Mouse (Mus musculus) right cerebral cortex, postnatal 36 days (tissue): ENCODE measurements around the gene Med13l.

Experiments
- DNase-seq, 2 experiments: peaks; one replicate each; pipeline ENCODE4 v3.0.0; 2022; ENCODE audit warnings: low spot score in 2 of 2, mixed read lengths in 1 of 2

The Med13l gene

DNA sequence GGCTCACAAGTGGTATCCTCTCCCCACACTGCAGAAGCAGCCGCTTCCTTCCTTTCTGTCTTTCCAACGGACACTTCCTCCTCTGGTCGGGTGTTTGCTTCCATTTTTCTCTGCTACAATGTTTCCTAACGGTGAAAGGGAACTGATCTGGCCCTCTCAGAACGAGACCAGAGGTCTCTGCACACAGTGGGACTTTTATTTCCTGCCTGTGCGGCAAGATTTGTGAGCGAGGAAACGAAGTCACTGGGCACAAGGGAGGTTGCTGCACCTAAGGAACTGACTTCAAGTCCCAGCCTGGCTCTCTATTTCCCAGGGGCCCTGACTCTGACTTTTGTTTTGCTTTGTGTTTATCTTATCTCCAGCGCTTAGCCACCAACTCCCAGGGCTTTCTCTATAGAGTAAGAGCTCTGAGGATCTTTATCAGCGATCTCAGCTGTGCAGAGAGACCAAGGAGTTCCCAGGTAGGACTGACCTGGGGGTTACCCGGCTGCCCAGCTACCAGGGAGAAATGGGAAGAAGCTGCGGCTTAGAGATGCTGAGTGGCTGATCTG lies 4.0 kb upstream of the Med13l start:
- DNase-seq, result no peak

DNA sequence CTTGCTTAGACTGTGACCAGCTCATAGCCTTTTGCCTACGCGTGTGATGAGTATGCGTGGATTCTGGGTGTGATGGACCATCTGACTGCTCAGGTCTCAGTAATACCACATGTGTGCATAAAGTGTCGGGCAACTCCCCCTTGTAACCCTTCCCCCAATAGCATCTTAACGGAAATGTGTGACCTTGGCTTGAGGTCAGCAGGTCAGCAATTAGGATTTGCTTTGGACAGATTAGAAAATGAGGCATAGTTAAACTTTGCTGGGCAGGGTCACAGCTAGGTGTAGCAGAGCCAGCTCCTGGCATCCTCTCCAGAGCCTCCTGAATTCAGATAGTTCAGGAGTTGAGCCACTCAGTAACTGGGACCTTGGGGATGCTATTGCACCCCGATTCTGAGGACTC lies 1.6 kb upstream of the Med13l start:
- DNase-seq, result no peak

DNA sequence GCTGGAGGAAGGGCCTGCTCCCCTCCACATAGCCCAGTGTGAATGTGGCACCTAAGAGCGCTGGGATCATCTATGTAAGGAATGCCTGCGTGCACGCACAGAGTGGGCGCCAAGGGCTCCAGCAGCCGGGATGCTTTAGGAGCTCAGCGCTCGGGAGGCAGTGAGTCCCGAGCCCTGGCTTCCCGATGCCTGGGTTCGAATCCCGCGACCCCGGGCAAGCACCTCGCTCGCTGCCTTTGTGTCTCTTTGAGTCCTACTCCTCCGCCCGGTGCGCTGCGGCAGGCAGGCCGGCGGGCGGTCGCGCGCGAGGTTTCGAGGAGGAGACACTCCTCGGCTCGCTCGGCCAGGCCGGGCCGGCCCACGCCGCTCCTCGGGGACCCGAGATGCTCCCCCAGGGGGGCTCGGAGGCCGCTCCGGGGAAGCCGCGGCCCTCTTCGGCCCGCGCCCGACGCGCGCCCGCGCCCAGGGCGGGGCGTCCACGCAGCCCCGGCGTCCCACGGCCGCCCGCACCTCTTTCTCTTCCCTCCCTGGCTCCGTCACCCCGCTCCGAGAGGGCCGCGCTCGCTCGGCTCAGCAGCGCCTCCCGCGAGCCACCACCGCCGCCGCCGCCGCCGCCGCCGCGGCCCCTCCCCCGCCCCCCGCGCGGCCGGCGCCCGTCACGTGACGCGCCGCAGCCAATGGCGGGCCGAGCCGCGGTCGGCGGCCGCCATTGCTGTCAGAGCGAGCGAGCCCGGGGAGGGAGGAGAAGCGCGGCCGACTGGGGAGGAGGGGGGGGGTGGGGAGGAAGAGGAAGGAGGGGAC lies 695 bp upstream of the Med13l start:
- peak; percentile 64 to 71 for DNase-seq

DNA sequence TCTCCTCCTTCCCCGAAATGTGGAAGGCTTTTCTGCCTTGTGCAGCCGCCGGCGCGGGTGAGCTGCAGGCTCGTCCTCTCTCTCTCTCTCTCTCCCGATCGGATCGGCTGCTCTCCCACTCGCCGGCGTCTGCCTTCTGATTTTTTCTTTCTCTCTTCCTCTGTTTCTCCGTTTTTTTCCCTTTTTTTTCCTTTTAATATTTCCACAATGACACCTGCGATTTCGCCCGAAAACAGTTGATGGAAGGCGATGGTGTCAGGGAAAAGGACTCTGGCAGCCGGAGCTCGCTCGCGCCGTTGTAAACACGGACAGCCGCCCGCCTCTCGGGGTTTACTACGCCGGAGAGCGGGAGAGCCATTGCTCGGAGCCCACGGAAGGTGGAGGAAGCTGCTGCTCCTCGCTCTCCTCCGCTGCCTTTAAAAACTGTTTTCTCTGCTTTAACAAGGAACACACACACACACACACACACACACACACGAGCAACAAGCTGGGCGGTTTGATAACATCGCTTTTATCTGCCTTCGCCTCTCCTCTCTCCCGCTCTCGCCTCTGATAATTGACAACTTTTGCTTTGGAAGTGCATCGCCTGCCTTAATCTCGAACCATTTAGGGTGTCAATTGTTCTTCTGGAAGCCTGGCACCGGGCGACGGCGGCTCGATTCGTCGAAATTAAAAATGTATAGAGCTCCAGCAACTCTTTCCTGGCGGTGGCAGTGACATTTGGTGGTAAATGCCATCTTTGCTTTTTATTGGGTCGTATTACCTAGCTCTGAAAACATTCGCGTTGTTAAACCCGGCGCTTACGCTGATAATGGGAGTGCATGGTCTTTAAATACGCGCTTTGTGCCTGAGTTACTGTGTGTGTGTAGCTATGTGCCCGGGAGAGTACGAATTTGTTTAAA lies 858 bp downstream of the Med13l start:
- no peak for DNase-seq

DNA sequence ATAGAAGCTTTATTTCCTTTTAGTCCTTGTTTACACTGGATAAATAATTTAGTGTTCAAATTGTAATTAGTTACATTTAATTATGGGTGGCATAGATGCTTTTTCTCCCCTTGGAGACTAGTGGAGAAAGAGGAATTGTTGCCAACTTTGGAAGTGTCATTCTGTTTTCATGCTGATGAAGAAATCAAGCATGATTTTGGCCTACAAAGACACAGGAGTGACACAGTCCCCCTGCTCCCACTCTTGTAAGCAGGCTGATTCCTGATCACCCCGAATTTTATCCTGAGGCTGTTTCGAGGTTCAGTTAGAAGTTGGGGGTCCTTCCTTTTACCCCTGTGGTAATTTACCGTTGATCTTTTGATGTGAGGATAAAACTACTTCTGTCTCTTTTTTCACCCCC lies 1.7 kb downstream of the Med13l start:
- no peak for DNase-seq

DNA sequence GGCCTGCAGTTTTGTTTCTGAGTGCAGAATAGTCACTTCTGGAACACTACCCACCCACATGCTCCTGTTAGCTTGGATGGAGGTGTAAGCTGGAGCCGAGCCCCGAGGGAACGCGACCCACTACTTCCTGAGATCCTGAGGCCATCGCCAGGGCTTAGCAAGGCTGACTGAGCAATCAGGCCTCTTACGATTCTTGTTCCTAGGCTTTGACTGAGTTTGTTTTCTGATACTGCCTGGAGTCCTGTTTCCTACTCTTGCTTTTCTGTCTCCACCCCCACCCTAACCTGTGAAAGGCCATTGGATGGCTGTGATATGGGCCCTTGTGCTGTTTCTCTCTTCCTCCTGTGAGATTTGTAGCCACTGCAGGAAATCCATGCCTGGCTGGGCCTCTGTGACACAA lies 3.1 kb downstream of the Med13l start:
- DNase-seq, result no peak

DNA sequence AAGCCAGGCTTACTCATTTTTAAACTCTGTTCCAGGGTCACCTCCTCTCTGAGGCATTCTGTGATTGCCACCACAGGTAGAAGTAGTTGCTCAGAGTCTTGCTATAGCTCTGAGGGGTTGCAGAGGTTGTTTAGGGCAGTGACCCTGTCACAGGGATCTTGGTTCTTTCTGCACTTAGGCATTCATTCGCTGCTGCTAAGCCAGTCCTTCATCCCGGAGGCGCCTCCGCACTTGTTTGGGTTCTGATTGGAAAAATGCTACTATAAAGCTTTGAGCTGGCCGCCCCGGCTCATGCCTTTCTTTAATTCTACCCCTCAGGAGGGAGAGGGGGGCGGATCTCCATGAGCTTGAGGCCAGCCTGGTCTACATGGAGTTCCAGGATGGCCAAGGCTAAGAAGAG lies 6.9 kb downstream of the Med13l start:
- no peak for DNase-seq

DNA sequence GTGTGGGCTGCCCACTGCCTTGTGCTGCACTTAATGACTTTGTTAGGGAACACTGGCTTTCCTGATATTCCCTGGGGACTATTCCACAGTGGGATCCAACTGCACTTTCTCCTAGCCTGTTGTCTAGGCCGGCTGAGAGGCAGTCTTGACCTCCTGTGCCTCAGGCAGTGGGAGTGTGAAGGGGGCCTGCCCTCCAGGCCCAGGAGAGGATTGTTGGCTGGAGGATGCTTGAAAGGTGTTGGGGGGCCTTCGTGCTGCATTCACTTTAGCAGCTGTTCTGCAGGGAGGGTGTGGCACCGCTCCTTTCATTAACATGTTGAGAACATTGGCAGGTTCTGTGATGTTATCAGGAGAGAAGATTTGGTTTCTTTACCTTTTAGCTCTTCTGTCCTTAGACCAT lies 8.5 kb downstream of the Med13l start:
- DNase-seq, result no peak

DNA sequence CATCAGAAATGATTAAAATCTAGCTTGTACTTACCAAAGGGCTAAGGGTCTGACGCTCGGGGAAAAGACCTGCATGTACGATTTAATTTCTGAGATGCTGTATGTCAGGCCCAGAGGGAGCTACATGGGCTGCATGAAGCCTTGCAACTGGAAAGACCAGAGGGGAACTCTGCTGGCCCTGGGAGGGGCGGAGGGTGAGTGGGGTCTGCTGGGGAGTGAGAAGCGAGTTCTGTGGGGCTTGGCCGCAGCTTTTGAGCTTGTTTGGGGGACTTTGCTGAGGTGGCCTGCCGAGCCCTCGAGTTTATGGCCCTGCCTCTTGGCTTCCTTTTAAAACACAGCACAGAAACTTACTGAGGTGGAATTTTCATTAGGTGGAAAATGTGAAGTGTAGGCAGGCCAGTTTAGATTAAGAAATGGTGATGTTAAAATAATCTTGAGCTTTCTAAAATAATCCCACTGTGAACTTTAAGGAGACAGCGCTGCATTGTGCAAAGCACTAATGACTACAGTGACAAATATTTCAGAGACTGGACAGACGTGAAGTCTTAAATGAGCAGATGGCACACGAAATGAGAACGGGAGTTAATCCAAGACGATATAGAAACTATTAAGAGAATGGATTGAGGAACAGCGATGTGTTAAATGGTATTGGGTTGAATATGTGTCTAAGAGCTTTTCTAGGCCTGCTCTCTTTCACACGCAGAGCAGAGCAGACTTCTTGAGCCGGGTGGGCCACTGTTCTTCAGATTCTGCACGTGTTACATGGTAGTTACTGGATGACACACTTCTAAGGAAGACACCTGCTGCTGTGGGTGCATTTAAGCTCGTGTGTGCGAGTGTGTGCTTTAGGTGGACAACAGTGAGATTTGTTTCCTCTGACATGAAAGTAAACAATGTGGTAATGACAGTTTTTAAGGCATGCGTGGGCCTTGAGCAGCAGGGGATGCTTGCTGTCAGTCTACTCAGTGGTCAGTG lies 9.4 kb downstream of the Med13l start:
- no peak for DNase-seq

DNA sequence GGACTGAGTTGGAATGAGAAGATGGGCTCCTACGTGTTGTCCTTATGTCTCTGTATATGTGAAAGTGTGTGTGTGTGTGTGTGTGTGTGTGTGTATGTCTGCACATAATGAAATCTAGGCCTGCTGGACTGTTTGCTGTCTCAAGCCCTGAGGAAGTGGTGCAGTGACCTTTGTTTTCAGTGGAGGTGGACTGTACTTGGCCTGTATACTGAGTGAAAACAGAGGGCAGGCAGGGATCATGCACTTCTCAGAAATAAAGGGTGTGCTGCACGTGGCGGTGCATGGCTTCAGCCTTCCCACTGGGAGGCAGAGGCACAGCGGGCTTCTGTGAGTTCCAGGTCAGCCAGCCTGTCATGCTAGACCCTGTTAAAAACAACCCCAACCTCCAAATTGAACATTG lies 11.0 kb downstream of the Med13l start:
- no peak for DNase-seq

DNA sequence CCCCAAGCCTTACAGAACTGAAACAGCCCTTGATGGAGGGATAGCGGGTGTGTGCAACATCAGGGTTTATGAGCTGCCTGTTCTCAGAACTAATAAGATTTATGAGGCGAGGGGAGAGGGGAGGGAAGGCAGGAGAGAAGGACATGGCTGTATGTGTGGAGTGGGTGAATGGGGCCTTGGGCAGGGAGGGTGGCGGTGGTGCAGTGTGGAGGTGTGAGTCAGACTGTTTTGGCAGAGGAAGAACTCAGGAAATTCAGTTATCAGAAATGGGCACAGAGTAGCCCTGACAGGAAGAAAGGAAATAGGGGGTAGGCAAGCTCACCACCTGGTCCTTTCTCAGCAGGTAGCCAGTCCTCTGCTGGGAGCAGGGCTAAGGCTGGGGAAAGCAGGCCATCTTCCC lies 13.8 kb downstream of the Med13l start:
- DNase-seq, result no peak

DNA sequence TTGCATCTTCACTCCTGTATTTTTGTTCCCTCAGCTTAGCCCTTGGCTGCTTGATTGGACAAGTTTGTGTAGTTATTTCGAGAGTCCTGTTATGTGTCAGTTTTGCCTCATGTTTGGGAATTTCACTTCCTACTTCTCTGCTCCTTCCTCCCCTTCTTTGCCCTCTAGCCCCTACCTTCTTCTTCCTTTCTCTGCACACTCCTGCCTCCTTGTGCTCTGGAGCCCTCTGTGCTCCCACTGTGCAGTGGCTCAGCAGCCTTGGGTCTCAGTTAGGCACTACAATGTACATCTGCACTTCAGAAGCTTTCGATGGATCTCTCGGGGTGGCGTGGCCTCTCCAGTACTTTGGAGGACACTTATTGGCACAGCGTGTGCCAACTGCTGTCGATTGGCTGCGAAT lies 14.5 kb downstream of the Med13l start:
- DNase-seq, result no peak

DNA sequence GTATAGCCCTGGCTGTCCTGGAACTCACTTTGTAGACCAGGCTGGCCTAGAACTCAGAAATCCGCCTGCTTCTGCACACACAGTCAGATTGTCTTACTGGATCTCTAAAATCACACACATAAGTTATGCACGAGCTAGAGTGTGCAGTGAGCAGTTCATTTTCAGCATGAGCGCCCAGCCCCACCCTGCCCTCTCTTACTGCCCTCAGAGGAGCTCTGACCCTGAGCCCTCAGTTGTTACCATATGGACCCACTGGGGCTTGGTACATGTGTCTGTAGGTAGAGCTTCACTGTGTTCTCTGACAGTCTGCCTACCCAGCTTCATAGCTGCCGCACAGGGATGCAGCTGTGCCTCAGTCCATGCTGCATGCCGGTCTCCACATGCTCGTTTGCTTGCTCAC lies 15.4 kb downstream of the Med13l start:
- DNase-seq, result no peak

DNA sequence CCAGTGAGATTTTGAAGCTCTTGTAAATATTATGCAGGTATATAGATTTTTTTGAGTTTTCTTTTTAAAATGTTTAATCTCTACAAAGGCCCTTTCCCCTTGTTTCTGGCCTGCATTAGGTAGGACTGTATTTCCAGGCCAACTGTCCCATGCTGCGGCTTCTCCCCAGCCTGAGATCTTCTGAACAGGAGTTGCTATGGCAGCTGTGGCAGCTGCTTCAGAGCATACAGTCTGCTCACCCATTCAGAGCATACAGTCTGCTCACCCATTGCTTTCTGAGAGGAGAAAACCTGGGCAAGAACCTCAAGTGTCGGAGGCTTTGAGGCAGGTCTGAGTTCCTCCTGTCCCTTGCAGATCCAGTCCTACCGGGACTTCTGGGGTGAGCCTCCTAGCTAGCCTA lies 16.3 kb downstream of the Med13l start:
- DNase-seq, result no peak

DNA sequence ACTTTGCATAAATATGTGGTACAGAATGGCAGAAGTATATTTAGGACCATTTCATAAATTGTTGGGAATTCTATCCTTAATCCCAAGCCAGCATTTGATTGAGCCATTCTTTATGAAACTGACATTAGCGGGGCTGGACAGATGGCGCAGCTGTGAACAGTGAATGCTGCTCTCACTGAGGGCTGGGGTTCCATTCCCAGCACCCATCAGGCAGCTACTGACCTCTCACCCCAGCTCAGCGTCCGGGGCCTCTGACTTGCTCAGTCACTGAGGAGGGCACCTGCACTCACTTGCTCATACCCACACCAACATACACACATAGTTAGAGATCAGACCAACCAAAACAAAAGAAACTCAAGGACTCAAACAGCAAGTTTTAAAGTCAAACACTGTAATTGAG lies 24.9 kb downstream of the Med13l start:
- DNase-seq, result no peak

DNA sequence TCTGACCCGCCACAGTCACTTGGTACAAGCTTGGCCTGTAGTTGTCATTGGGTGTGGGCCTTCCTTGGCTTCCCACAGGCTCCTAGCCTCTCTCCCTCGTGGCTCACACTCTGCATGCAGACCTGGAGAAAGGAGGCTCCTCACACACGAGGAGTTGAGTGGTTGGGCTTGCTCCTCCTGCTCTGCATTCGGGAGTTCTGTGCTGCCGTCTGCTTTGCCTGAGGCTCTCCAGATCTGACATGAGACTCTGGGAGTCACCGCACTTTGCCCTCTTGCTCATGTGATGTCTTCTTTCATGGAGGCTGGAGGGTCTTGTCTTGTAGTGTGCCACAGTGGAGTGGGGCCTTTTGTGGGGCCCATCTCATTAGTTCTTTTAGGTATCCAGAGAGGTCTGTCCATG lies 26.1 kb downstream of the Med13l start:
- no peak for DNase-seq

DNA sequence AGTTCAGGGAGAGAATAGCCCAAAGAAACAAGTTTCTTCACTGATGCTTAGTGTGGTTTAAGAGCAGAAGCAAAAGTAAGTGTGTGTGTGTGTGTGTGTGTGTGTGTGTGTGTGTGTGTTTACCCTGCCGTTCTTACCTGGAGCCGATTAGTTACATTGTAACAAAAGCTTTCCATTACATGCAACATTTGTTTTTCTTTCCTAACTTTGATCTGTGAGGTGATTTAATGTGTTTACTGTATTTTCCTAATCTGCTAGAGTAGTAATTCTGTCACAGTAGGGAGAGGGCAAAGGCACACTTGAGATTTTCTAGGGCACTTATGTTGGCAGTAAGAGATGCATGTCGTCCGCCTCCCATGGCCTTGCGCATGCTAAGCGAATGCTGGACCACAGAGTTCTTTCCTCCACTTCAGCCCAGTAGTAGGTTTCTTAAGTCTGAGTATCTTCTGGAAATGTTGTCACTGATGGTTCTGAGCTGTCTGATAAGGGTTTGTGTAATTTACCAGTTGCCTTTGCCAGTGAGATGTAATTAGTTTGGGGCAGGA lies 28.0 kb downstream of the Med13l start:
- no peak for DNase-seq

DNA sequence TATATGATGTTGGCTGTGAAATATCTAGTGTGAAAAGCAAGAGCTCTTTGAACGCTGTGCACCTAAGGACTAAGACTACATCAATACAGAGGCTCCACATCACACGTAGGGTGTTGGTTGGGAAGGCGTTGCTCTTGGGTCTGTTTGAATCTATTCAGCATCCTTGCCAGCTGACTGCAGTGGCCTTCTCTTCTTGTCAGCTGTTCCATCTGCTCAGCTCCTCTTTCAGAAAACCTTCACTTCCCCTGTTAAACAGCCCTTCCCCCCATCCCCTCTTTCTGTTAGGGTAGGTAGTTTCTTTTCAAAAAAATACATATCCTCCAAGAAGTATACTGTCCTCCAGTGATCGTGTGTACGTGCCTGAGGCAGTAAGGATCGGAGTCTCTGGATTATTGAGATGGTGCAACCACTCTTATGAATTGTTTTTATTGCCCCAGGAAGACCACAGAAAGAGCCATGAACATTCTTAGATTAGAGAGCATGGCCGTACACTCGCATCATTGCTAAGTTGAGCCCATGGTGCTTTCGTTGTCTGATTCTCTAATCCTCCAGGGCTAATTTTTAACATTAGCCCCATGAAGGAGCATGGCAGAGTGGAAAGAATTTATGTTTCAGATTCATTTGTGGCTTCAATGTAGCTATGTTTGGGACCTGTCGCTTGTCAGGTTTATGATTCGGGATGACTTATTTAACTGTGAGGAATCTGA lies 28.9 kb downstream of the Med13l start:
- DNase-seq, result no peak

DNA sequence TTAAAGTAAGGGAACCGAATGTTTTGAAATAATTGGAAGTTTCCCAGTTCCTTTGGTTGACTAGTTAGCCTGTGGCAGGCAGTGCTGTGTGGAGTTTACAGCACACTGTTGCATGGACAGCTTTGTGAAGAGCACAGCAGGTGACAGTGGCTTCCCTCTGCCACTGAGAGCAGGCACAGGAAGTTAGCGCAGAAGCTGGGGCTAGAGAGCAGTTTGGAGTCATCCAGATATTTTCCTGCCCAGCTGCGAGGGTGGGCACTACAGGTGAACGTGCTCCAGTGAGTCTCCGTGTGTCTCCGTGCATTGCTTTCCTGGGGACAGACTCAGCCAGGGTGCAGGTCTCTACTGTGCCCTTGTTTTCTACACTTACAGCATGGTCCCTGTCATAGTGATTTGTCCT lies 30.4 kb downstream of the Med13l start:
- no peak for DNase-seq

DNA sequence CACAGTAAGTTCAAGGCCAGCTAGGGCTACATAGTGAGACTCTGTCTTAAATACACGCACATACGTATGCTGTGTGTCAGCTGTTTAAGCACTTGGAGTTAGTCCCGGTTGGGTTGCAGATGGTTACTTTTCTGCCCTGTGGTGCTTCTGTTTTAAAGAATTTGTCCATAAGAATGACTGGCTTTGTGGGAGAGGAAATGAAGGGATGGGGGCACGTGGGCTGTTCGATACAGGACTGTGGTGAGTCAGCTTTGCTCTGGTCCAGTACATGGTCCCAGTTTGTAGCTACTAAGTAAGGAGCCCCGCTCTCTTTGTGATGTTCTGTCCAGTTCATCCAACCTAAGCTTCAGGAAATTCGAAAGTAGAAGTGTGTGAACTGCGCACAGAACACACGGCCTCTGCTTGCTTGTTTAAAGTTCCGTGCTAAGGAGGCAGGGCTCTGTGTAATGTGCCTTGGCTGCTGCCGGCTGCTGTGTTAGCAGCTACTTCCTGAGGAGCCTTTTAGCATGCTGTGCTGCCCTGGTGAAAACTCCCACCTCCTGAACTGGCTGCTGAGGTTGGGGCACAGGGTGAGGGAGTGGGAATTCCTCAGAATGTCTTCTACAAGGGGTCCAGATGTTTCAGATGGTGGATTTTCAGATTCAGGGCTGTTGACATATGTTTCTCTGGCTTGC lies 31.5 kb downstream of the Med13l start:
- DNase-seq, result no peak
